Comparison of ENCODE assay signal across 23 mouse cellular contexts in genomic region chr19:44683191-44683590, GRCm38 (mm10).
A peak's percentile ranks its signal among the peaks of the same experiment; 100 is the strongest.
DNase-seq lines count a peak whose midpoint lies in the region; ATAC-seq lines count a peak whose summit lies in the region.
"Had no signal": no experiment of that assay in that cellular context is flagged by ENCODE, and none has a peak within 500 bp of the region (broad histone marks: within the 10 kb centered on the region; RNA-seq: fewer than 3 reads in every experiment).

No protein-coding gene starts in this region.

- H3K9ac ChIP-seq in hindbrain, embryonic 11.5 days (ENCODE audit: low read depth, low read length): no peak overlapping the region
- no peak overlapping the region for H3K9ac ChIP-seq in hindbrain, embryonic 13.5 days
- no peak overlapping the region for H3K9ac ChIP-seq in kidney, embryonic 16.5 days (replicated peaks; ENCODE audit: low read length)
- H3K9ac ChIP-seq in neural tube, embryonic 12.5 days: no peak overlapping the region
- H3K9ac ChIP-seq in neural tube, embryonic 15.5 days (replicated peaks): no peak overlapping the region
- H3K9ac ChIP-seq: embryonic facial prominence, embryonic 12.5 days; forebrain, embryonic 13.5 days; forebrain, embryonic 15.5 days had no signal

- DNase-seq in hindbrain, embryonic 11.5 days (ENCODE audit: low spot score): peak; percentile 42
- DNase-seq in kidney, adult 8-10 months: no peak
- no peak for DNase-seq in neural tube, embryonic 10.5 days (ENCODE audit: extremely low spot score, low spot score)
- no peak for DNase-seq in embryo, embryonic 9.5 days (ENCODE audit: extremely low spot score)
- DNase-seq: adrenal gland, adult 2 months; adrenal gland, postnatal 10 days; adrenal gland, postnatal 25 days; B cell, adult 2 months; cerebellum, adult 11 months; cerebellum, adult 18-20 months; cerebellum, adult 8-10 months; cerebellum, adult 9-11 months; cerebellum, postnatal 14 days; cerebellum, postnatal 36 days had no signal

- no peaks in the 10 kb centered on the region for H3K4me1 ChIP-seq in hindbrain, embryonic 11.5 days (replicated peaks; ENCODE audit: control insufficient read depth, insufficient read depth, low read length)
- H3K4me1 ChIP-seq in hindbrain, embryonic 13.5 days (replicated peaks): peaks cover 39% of the 10 kb centered on the region
- peaks cover 14% of the 10 kb centered on the region; the same call in 1 of the 2 replicates for H3K4me1 ChIP-seq in kidney, embryonic 16.5 days (ENCODE audit: insufficient read depth, low read length)
- H3K4me1 ChIP-seq in neural tube, embryonic 12.5 days: peaks cover 35% of the 10 kb centered on the region
- H3K4me1 ChIP-seq in neural tube, embryonic 15.5 days: peaks cover 36% of the 10 kb centered on the region
- H3K4me1 ChIP-seq: embryonic facial prominence, embryonic 12.5 days had no signal

- no peak overlapping the region for H3K4me2 ChIP-seq in hindbrain, embryonic 11.5 days (replicated peaks; ENCODE audit: low read depth, low read length)
- no peak overlapping the region for H3K4me2 ChIP-seq in hindbrain, embryonic 13.5 days
- peak overlapping the region; percentile 69; the same call in 1 of the 2 replicates for H3K4me2 ChIP-seq in kidney, embryonic 16.5 days (replicated peaks; ENCODE audit: low read depth, low read length)
- H3K4me2 ChIP-seq in neural tube, embryonic 12.5 days (replicated peaks): peak overlapping the region; percentile 20; the same call in 1 of the 2 replicates
- H3K4me2 ChIP-seq in neural tube, embryonic 15.5 days: no peak overlapping the region

- H3K4me3 ChIP-seq in hindbrain, embryonic 11.5 days (ENCODE audit: low read depth, low read length): no peak overlapping the region
- no peak overlapping the region for H3K4me3 ChIP-seq in hindbrain, embryonic 13.5 days
- H3K4me3 ChIP-seq in kidney, embryonic 16.5 days (ENCODE audit: low read length): no peak overlapping the region
- no peak overlapping the region for H3K4me3 ChIP-seq in neural tube, embryonic 12.5 days
- no peak overlapping the region for H3K4me3 ChIP-seq in neural tube, embryonic 15.5 days (replicated peaks)

- H3K36me3 ChIP-seq in hindbrain, embryonic 11.5 days (ENCODE audit: control insufficient read depth, insufficient read depth, low read length): no peaks in the 10 kb centered on the region
- no peaks in the 10 kb centered on the region for H3K36me3 ChIP-seq in hindbrain, embryonic 13.5 days
- H3K36me3 ChIP-seq in kidney, embryonic 16.5 days (ENCODE audit: insufficient read depth, low read length): no peaks in the 10 kb centered on the region
- H3K36me3 ChIP-seq in neural tube, embryonic 12.5 days: no peaks in the 10 kb centered on the region
- H3K36me3 ChIP-seq in neural tube, embryonic 15.5 days: no peaks in the 10 kb centered on the region
- H3K36me3 ChIP-seq: embryonic facial prominence, embryonic 10.5 days; embryonic facial prominence, embryonic 12.5 days; forebrain, embryonic 15.5 days had no signal

- WGBS in hindbrain, embryonic 11.5 days: 1% methylated on average over 12 of the region's 12 CpGs
- 4% methylated on average over 12 of the region's 12 CpGs for WGBS in hindbrain, embryonic 13.5 days
- WGBS in kidney, embryonic 16.5 days: 7% methylated on average over 12 of the region's 12 CpGs
- WGBS in neural tube, embryonic 12.5 days: 1% methylated on average over 12 of the region's 12 CpGs
- 2% methylated on average over 12 of the region's 12 CpGs for WGBS in neural tube, embryonic 15.5 days

- no peaks in the 10 kb centered on the region for H3K9me3 ChIP-seq in hindbrain, embryonic 11.5 days (ENCODE audit: control insufficient read depth, low read length)
- no peaks in the 10 kb centered on the region for H3K9me3 ChIP-seq in hindbrain, embryonic 13.5 days
- no peaks in the 10 kb centered on the region for H3K9me3 ChIP-seq in kidney, embryonic 16.5 days (ENCODE audit: low read length)
- no peaks in the 10 kb centered on the region for H3K9me3 ChIP-seq in neural tube, embryonic 12.5 days
- no peaks in the 10 kb centered on the region for H3K9me3 ChIP-seq in neural tube, embryonic 15.5 days (replicated peaks)
- H3K9me3 ChIP-seq: embryonic facial prominence, embryonic 10.5 days; embryonic facial prominence, embryonic 12.5 days; forebrain, embryonic 13.5 days; forebrain, embryonic 15.5 days had no signal

- H3K27ac ChIP-seq in hindbrain, embryonic 11.5 days (ENCODE audit: low read depth, low read length): no peak overlapping the region
- H3K27ac ChIP-seq in hindbrain, embryonic 13.5 days: no peak overlapping the region
- H3K27ac ChIP-seq in kidney, embryonic 16.5 days (ENCODE audit: low read length): no peak overlapping the region
- no peak overlapping the region for H3K27ac ChIP-seq in neural tube, embryonic 12.5 days
- H3K27ac ChIP-seq in neural tube, embryonic 15.5 days (replicated peaks): 0 out of 2 replicates have a peak overlapping the region, but pooled peaks have one; percentile 13
- H3K27ac ChIP-seq: embryonic facial prominence, embryonic 10.5 days; embryonic facial prominence, embryonic 12.5 days; forebrain, embryonic 13.5 days; forebrain, embryonic 15.5 days had no signal

- peaks cover 77% of the 10 kb centered on the region for H3K27me3 ChIP-seq in hindbrain, embryonic 11.5 days (ENCODE audit: control insufficient read depth, insufficient read depth, low read length)
- H3K27me3 ChIP-seq in hindbrain, embryonic 13.5 days: peaks cover 97% of the 10 kb centered on the region
- peaks cover 60% of the 10 kb centered on the region for H3K27me3 ChIP-seq in kidney, embryonic 16.5 days (ENCODE audit: insufficient read depth, low read length)
- peaks cover 84% of the 10 kb centered on the region for H3K27me3 ChIP-seq in neural tube, embryonic 12.5 days (replicated peaks)
- peaks cover 77% of the 10 kb centered on the region for H3K27me3 ChIP-seq in neural tube, embryonic 15.5 days (replicated peaks)

- no peak for ATAC-seq in hindbrain, embryonic 11.5 days (ENCODE audit: low FRiP score)
- no peak for ATAC-seq in hindbrain, embryonic 13.5 days (ENCODE audit: low FRiP score)
- 0 out of 2 replicates have a peak, but pooled peaks have one; percentile 19 for ATAC-seq in kidney, embryonic 16.5 days (ENCODE audit: low FRiP score, low TSS enrichment)
- ATAC-seq in neural tube, embryonic 12.5 days (ENCODE audit: low FRiP score, low read depth): no peak
- ATAC-seq in neural tube, embryonic 15.5 days (ENCODE audit: low FRiP score): no peak
- ATAC-seq: CD4-positive, CD25-positive, alpha-beta regulatory T cell, adult 4 months; forebrain, embryonic 15.5 days had no signal

Comparison
In these comparisons a context has a peak if more than half of its experiments do, and no peak if none do; other contexts are left out.
1. H3K4me2 ChIP-seq: peak in kidney, embryonic 16.5 days (single experiment) and neural tube, embryonic 12.5 days (single experiment); none in hindbrain, embryonic 11.5 days (single experiment), hindbrain, embryonic 13.5 days (single experiment) and neural tube, embryonic 15.5 days (single experiment).